Mouse (Mus musculus) heart, postnatal 0 days (tissue): ENCODE data around the gene Plch2.

Experiments used
- CTCF ChIP-seq: IDR thresholded peaks from 2 replicates; pipeline ENCODE4 v1.5.1; 2016; ENCODE audit warnings: antibody characterized with exemption, control low read depth, low read depth
- EP300 ChIP-seq: IDR thresholded peaks from 2 replicates; pipeline ENCODE4 v1.6.1; 2016; ENCODE audit warnings: antibody characterized with exemption, low read depth

DNA sequence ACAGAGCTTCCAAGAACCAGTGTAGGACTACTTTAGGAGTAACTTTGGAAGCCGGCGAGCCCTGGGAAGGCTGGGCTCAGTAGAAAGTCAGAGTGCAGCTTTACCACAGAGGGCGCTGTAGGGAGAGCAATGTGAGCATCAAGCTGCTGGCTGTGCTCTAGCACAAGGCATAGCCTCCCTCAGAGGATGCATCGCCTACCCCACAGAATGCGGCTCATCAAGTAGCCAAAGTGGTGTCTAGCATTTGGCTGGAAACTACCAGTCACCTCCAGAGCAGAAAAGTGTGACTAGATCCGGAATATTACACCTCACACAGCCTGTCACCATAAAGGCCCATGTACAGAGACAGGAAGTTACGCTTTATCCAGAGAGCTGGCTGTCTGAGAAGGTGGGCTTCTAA is 120.8 kb downstream of the Plch2 start:
- TF ChIP-seq CTCF (no peak), EP300 (no peak)
